Comparison of ENCODE assay signal across 1 mouse cellular context in the genomic region with DNA sequence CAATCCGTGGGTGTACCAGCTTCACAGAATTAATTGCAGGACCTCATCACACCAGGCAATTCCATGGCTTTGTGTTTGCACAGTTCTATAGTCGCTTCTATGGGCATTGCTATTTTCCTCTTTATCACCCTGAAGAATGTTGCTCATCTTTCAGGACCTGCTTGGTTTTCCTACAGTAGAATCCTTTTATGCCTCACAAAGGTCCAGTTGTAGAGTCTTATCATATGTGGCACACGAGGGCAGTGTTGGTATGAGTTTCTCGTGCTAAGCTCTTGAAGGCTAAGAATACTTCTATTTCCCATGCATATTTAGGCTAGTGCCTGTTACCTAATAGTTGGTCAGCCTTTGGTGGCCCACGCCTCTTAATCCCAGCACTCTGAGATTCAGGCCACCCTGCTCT.
A peak's percentile ranks its signal among the peaks of the same experiment; 100 is the strongest.
TF ChIP-seq lines count a peak whose summit lies in the region.

No protein-coding gene starts in this region.

TF ChIP-seq in CH12.LX, 34 proteins besides CTCF, POLR2A, EP300 and RAD21:
- TF ChIP-seq SMC3 (IDR thresholded peaks at IDR 0.05; ENCODE audit: low read depth, low read length) (peak; percentile 14; the same call in 1 of the 2 replicates), IRF4 (IDR thresholded peaks at IDR 0.05; ENCODE audit: low read depth, low read length) (no peak)
